Mouse (Mus musculus) spleen, adult 2 months (tissue): ENCODE measurements around the gene Pqlc2.

Source experiments
- CTCF ChIP-seq: fragments of 200-500 bp; IDR thresholded peaks from 2 replicates; pipeline ENCODE4 v1.5.1; 2011; ENCODE audit warnings: mild to moderate bottlenecking, inconsistent platforms; ENCODE audit not compliant: insufficient read depth, insufficient read length, insufficient replicate concordance; ENCODE audit errors: extremely low read depth
- POLR2A ChIP-seq: fragments of 200-500 bp; IDR thresholded peaks from 2 replicates; pipeline ENCODE4 v1.6.1; 2011; ENCODE audit warnings: low read depth, low read length, inconsistent platforms

DNA sequence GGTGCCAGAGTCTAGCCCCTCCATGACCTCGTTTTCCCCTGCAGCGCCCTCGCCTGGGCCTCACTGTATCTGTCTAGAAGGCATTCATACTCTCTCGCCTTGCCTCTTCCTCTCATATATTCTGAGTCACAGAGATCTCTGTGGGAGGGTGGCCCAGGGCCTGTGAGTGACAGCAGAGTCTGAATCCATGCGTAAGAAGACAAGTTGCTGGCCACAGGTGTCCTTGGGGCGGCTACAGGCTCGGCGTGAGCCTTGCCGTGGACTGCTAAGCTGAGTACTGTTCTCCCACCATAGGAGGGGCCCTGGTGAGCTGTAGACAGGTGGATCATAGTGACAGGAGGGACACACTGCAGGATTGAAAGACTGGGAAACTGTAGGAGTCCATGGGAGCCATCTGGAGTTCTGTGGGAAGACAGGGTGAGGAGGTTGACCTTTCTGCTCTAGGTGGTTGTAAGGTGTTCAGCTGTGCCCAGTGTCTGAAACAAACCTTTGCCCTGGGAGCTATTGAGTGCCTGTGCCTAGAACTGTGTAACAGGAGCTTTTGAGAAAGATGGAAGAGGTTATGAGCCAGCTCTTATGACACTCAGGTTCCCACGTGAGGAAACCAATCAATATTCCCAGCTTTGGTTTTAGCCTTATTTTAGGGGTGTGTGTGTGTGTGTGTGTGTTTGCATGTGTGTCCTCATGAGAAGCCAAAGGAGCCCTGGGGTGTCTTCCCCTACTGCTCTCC is 37.4 kb downstream of the Pqlc2 start:
- TF ChIP-seq POLR2A (no peak), CTCF (no peak)
